Mouse (Mus musculus) limb, embryonic 10.5 days (tissue): ENCODE measurements around the gene Cep95. TPM values are rescaled to one million over a fixed set of nuclear protein-coding genes. Genes with fewer than 3 reads are reported as not detected.
A peak's percentile ranks its signal among the peaks of the same experiment; 100 is the strongest.
"Not testable (repeated sequence)": the region's sequence is repeated elsewhere in the genome, so short reads cannot be mapped to it uniquely, and the experiment has no call there.

Source experiments
- DNase-seq: peaks from one replicate; pipeline ENCODE4 v3.0.0-alpha.2; 2017; ENCODE audit warnings: low spot score
- H3K27ac ChIP-seq: fragments of 300-500 bp; sonication (generic); 2 replicates; pipeline ENCODE4 v1.5.1; 2016; ENCODE audit warnings: mild to moderate bottlenecking
- H3K27me3 ChIP-seq: fragments of 300-500 bp; sonication (generic); 2 replicates; pipeline ENCODE4 v1.6.1; 2016; ENCODE audit warnings: low read depth, mild to moderate bottlenecking; ENCODE audit not compliant: poor library complexity, severe bottlenecking
- H3K36me3 ChIP-seq: fragments of 300-500 bp; sonication (generic); 2 replicates; pipeline ENCODE4 v1.6.1; 2016; ENCODE audit warnings: mild to moderate bottlenecking, moderate library complexity
- H3K4me1 ChIP-seq: fragments of 300-500 bp; sonication (generic); 2 replicates; pipeline ENCODE4 v1.6.1; 2016
- H3K4me3 ChIP-seq: fragments of 300-500 bp; sonication (generic); 2 replicates; pipeline ENCODE4 v1.5.1; 2016; ENCODE audit warnings: mild to moderate bottlenecking, moderate library complexity
- H3K9me3 ChIP-seq: fragments of 300-500 bp; sonication (generic); replicated peaks from 2 replicates; pipeline ENCODE4 v1.6.1; 2016; ENCODE audit warnings: mild to moderate bottlenecking
- WGBS: fragments of 180-500 bp; shearing (Covaris S2); methylation state at CpG from one replicate; pipeline ENCODE4 v1.1.7; 2016; 5-methylcytosine and 5-hydroxymethylcytosine counted together
- polyA plus RNA-seq: library from polyadenylated mRNA; unstranded; fragments of >200 nt; fragmentation: Nextera tagmentation; extraction: Ambion mirVana; gene quantifications from 2 replicates; pipeline ENCODE4 v1.2.1, GENCODE M21; 2016

Cep95 gene
- polyA plus RNA-seq, 1 experiment from 2014 or later: 19.0 TPM

GRCm38 (mm10) chr11:106795679-106796078 lies 6.6 kb downstream of the Cep95 start:
- 37% methylated on average over 9 of the region's 9 CpGs for WGBS
- H3K4me3 ChIP-seq: no peak overlapping the region
- H3K27me3 ChIP-seq: no peaks in the 10 kb centered on the region
- H3K27ac ChIP-seq: no peak overlapping the region
- H3K4me1 ChIP-seq: 0 out of 2 replicates have a peak, but pooled peaks cover 9% of the 10 kb centered on the region
- H3K36me3 ChIP-seq: peaks cover 87% of the 10 kb centered on the region
- DNase-seq: no peak
- H3K9me3 ChIP-seq: no peaks in the 10 kb centered on the region

- DNase-seq: no peak
- Histone ChIP-seq H3K36me3 (peaks cover 90% of the 10 kb centered on the region), H3K4me3 (no peak overlapping the region), H3K27me3 (no peaks in the 10 kb centered on the region), H3K4me1 (no peaks in the 10 kb centered on the region), H3K27ac (no peak overlapping the region), H3K9me3 (no peaks in the 10 kb centered on the region)
- 91% methylated on average over 10 of the region's 10 CpGs for WGBS
These were observed 13.1 kb downstream of the Cep95 start for GRCm38 (mm10) chr11:106802069-106802627.

- peaks cover 84% of the 10 kb centered on the region for H3K36me3 ChIP-seq
- not testable (repeated sequence) for H3K4me1 ChIP-seq, H3K9me3 ChIP-seq, H3K27me3 ChIP-seq, H3K27ac ChIP-seq, H3K4me3 ChIP-seq, DNase-seq
- WGBS: 92% methylated on average over 1 of the region's 1 CpGs
These were observed 18.4 kb downstream of the Cep95 start for GRCm38 (mm10) chr11:106807442-106807841.

GRCm38 (mm10) chr11:106812410-106813136 lies 23.5 kb downstream of the Cep95 start:
- H3K36me3 ChIP-seq: peaks cover 96% of the 10 kb centered on the region

GRCm38 (mm10) chr11:106814601-106815320 lies 25.7 kb downstream of the Cep95 start:
- peaks cover 100% of the 10 kb centered on the region for H3K36me3 ChIP-seq
- whole genome bisulfite sequencing: 78% methylated on average over 14 of the region's 14 CpGs
- DNase-seq: no peak
- no peaks in the 10 kb centered on the region for H3K27me3 ChIP-seq
- H3K9me3 ChIP-seq: no peaks in the 10 kb centered on the region
- no peak overlapping the region for H3K4me3 ChIP-seq
- peak overlapping the region; percentile 14; the same call in 1 of the 2 replicates for H3K27ac ChIP-seq
- no peaks in the 10 kb centered on the region for H3K4me1 ChIP-seq

More at GRCm38 (mm10) chr11:106812410-106813136, 23.5 kb downstream of the Cep95 start:
- 95% methylated on average over 7 of the region's 7 CpGs for WGBS
- Histone ChIP-seq H3K4me3 (no peak overlapping the region), H3K27ac (no peak overlapping the region), H3K9me3 (no peaks in the 10 kb centered on the region), H3K4me1 (no peaks in the 10 kb centered on the region), H3K27me3 (no peaks in the 10 kb centered on the region)
- no peak for DNase-seq

- no peak for DNase-seq
- WGBS: 97% methylated on average over 2 of the region's 2 CpGs
- Histone ChIP-seq H3K27ac (no peak overlapping the region), H3K36me3 (peaks cover 99% of the 10 kb centered on the region), H3K4me1 (no peaks in the 10 kb centered on the region), H3K9me3 (no peaks in the 10 kb centered on the region), H3K4me3 (no peak overlapping the region), H3K27me3 (no peaks in the 10 kb centered on the region)
These were observed 26.3 kb downstream of the Cep95 start for GRCm38 (mm10) chr11:106815331-106815730.

GRCm38 (mm10) chr11:106815761-106816160 lies 26.7 kb downstream of the Cep95 start:
- Histone ChIP-seq H3K9me3 (no peaks in the 10 kb centered on the region), H3K27ac (no peak overlapping the region), H3K27me3 (no peaks in the 10 kb centered on the region), H3K36me3 (peaks cover 99% of the 10 kb centered on the region), H3K4me1 (no peaks in the 10 kb centered on the region), H3K4me3 (no peak overlapping the region)
- 94% methylated on average over 2 of the region's 2 CpGs for WGBS
- no peak for DNase-seq

GRCm38 (mm10) chr11:106816316-106816715 lies 27.3 kb downstream of the Cep95 start:
- Histone ChIP-seq H3K27me3 (no peaks in the 10 kb centered on the region), H3K36me3 (peaks cover 99% of the 10 kb centered on the region), H3K4me3 (no peak overlapping the region), H3K4me1 (no peaks in the 10 kb centered on the region), H3K9me3 (no peaks in the 10 kb centered on the region), H3K27ac (no peak overlapping the region)
- no peak for DNase-seq
- 90% methylated on average over 7 of the region's 7 CpGs for WGBS

- H3K27me3 ChIP-seq: no peaks in the 10 kb centered on the region
- DNase-seq: no peak
- H3K4me3 ChIP-seq: no peak overlapping the region
- H3K36me3 ChIP-seq: peaks cover 99% of the 10 kb centered on the region
- WGBS: 93% methylated on average over 3 of the region's 3 CpGs
- no peaks in the 10 kb centered on the region for H3K4me1 ChIP-seq
- H3K9me3 ChIP-seq: no peaks in the 10 kb centered on the region
- no peak overlapping the region for H3K27ac ChIP-seq
These were observed 28.1 kb downstream of the Cep95 start for GRCm38 (mm10) chr11:106817156-106817555.

GRCm38 (mm10) chr11:106817808-106818207 lies 28.8 kb downstream of the Cep95 start:
- Histone ChIP-seq H3K4me1 (no peaks in the 10 kb centered on the region), H3K9me3 (no peaks in the 10 kb centered on the region), H3K27me3 (no peaks in the 10 kb centered on the region), H3K4me3 (no peak overlapping the region), H3K36me3 (peaks cover 99% of the 10 kb centered on the region), H3K27ac (no peak overlapping the region)
- DNase-seq: no peak
- 96% methylated on average over 6 of the region's 6 CpGs for WGBS

GRCm38 (mm10) chr11:106818341-106818740 lies 29.3 kb downstream of the Cep95 start:
- Histone ChIP-seq H3K36me3 (peaks cover 99% of the 10 kb centered on the region), H3K27ac (no peak overlapping the region), H3K9me3 (no peaks in the 10 kb centered on the region), H3K4me1 (no peaks in the 10 kb centered on the region), H3K4me3 (no peak overlapping the region), H3K27me3 (no peaks in the 10 kb centered on the region)
- whole genome bisulfite sequencing: 93% methylated on average over 9 of the region's 9 CpGs
- no peak for DNase-seq

- Histone ChIP-seq H3K36me3 (peaks cover 98% of the 10 kb centered on the region), H3K27ac (no peak overlapping the region), H3K27me3 (no peaks in the 10 kb centered on the region), H3K9me3 (no peaks in the 10 kb centered on the region), H3K4me1 (no peaks in the 10 kb centered on the region), H3K4me3 (no peak overlapping the region)
- WGBS: 91% methylated on average over 9 of the region's 9 CpGs
- no peak for DNase-seq
These were observed 30.5 kb downstream of the Cep95 start for GRCm38 (mm10) chr11:106819595-106819994.

GRCm38 (mm10) chr11:106820252-106820651 lies 31.2 kb downstream of the Cep95 start:
- no peak overlapping the region for H3K4me3 ChIP-seq
- 86% methylated on average over 6 of the region's 6 CpGs for WGBS
- no peaks in the 10 kb centered on the region for H3K4me1 ChIP-seq
- no peaks in the 10 kb centered on the region for H3K27me3 ChIP-seq
- H3K27ac ChIP-seq: no peak overlapping the region
- DNase-seq: no peak
- H3K9me3 ChIP-seq: no peaks in the 10 kb centered on the region
- H3K36me3 ChIP-seq: peaks cover 98% of the 10 kb centered on the region
